14 mouse cellular contexts compared by ENCODE assay signal in the genomic region with DNA sequence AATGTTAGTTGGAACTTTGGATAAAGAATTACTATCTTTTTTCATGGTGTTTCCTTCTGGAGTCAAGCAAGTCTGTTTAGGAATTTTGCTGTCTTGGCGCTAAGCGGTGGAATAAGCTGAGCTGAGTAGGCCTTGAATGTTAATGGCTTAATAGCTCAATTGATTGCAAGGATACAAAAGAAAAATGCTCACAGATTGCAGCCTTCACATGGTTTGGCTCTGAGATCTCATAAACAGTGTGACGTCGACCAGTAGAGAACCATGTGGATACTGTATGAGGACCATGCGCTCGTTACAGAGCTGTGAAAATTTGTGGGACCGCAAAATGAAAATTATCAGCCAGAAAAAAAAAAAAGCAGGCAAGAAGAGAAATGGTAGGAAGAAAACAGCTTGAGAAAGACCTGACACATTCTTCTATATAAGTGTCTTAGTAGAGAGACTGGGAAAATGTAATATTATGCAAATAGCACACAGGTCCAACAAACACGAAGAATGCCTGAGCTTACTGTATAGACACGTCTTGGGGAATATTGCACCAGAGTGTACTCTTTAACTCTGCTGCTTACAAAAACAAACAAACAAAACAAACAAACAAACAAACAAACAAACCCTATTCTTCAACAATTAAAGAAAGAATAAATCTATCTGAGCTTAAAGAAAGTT.
"Had no signal": no experiment of that assay in that cellular context is flagged by ENCODE, and none has a peak within 500 bp of the region (broad histone marks: within the 10 kb centered on the region; RNA-seq: fewer than 3 reads in every experiment).

No protein-coding gene starts in this region.

- H3K9ac ChIP-seq: kidney, embryonic 15.5 days; limb, embryonic 13.5 days; liver, embryonic 14.5 days; midbrain, embryonic 12.5 days; stomach, embryonic 15.5 days had no signal

- H3K4me1 ChIP-seq: kidney, embryonic 15.5 days; limb, embryonic 13.5 days; midbrain, embryonic 12.5 days; stomach, embryonic 15.5 days had no signal

- ATAC-seq: intestine, embryonic 16.5 days had no signal

- H3K9me3 ChIP-seq: kidney, embryonic 15.5 days; limb, embryonic 13.5 days; midbrain, embryonic 12.5 days; stomach, embryonic 15.5 days had no signal

- H3K27me3 ChIP-seq: kidney, embryonic 15.5 days; limb, embryonic 13.5 days; midbrain, embryonic 12.5 days; stomach, embryonic 15.5 days had no signal

- H3K4me2 ChIP-seq: kidney, embryonic 15.5 days; limb, embryonic 13.5 days; midbrain, embryonic 12.5 days; stomach, embryonic 15.5 days had no signal

- H3K36me3 ChIP-seq: kidney, embryonic 15.5 days; limb, embryonic 13.5 days; midbrain, embryonic 12.5 days; stomach, embryonic 15.5 days had no signal

- H3K4me3 ChIP-seq: kidney, embryonic 15.5 days; limb, embryonic 13.5 days; midbrain, embryonic 12.5 days; myocyte; stomach, embryonic 15.5 days had no signal

- DNase-seq: kidney, adult 2 months; kidney, postnatal 14 days; lung, adult 2 months; right cerebral cortex, postnatal 4 days; spleen, adult 18-20 months; thymus, adult 2 months; thymus, postnatal 25 days had no signal

- H3K27ac ChIP-seq: kidney, embryonic 15.5 days; limb, embryonic 13.5 days; liver, embryonic 14.5 days; midbrain, embryonic 12.5 days; stomach, embryonic 15.5 days had no signal
